Mouse (Mus musculus): ENCODE data around the gene Trim25.

GRCm38 (mm10) chr11:89068649-89069048 lies 69.5 kb downstream of the Trim25 start:
- no peak for TF ChIP-seq CTCF (IDR thresholded peaks at IDR 0.05; ENCODE audit: low read depth, low read length)
- TF ChIP-seq POLR2A (IDR thresholded peaks at IDR 0.05; ENCODE audit: insufficient read depth, low read length), result no peak
- no peak for TF ChIP-seq EP300 (IDR thresholded peaks at IDR 0.05; ENCODE audit: insufficient read depth, low read depth, low read length)

All from ES-Bruce4 (cell line).